Mouse (Mus musculus) limb, embryonic 14.5 days (tissue): ENCODE measurements around the gene Poc1a. TPM values are rescaled to one million over a fixed set of nuclear protein-coding genes. Genes with fewer than 3 reads are reported as not detected.

Source experiments
- ATAC-seq: fragments of 200-750 bp; cut with Nextera tagmentation; 2 replicates; pipeline ENCODE4 v1.8.0; 2017; ENCODE audit warnings: low read depth, moderate number of reproducible peaks, moderate TSS enrichment; ENCODE audit not compliant: low FRiP score
- DNase-seq: peaks from one replicate; pipeline ENCODE4 v3.0.0-alpha.2; 2015; ENCODE audit warnings: low spot score
- H3K27ac ChIP-seq: fragments of 300-500 bp; sonication (generic); replicated peaks from 2 replicates; pipeline ENCODE4 v1.5.1; 2014; ENCODE audit warnings: low read depth, mild to moderate bottlenecking, low read length, moderate library complexity, mixed read lengths
- H3K27me3 ChIP-seq: fragments of 300-500 bp; sonication (generic); 2 replicates; pipeline ENCODE4 v1.6.1; 2014; ENCODE audit warnings: low read length, mixed read lengths; ENCODE audit not compliant: control insufficient read depth, insufficient read depth
- H3K36me3 ChIP-seq: fragments of 300-500 bp; sonication (generic); 2 replicates; pipeline ENCODE4 v1.6.1; 2014; ENCODE audit warnings: mild to moderate bottlenecking, low read length, moderate library complexity, mixed read lengths; ENCODE audit not compliant: control insufficient read depth, insufficient read depth
- H3K4me1 ChIP-seq: fragments of 300-500 bp; sonication (generic); 2 replicates; pipeline ENCODE4 v1.6.1; 2014; ENCODE audit warnings: antibody characterized with exemption, low read length, mixed read lengths; ENCODE audit not compliant: control insufficient read depth, insufficient read depth
- H3K4me2 ChIP-seq: fragments of 300-500 bp; sonication (generic); replicated peaks from 2 replicates; pipeline ENCODE4 v1.6.1; 2014; ENCODE audit warnings: low read depth, mild to moderate bottlenecking, low read length, moderate library complexity; ENCODE audit not compliant: severe bottlenecking
- H3K4me3 ChIP-seq: fragments of 300-500 bp; sonication (generic); replicated peaks from 2 replicates; pipeline ENCODE4 v1.5.1; 2014; ENCODE audit warnings: low read length
- H3K9ac ChIP-seq: fragments of 300-500 bp; sonication (generic); 2 replicates; pipeline ENCODE4 v1.6.1; 2014; ENCODE audit warnings: mild to moderate bottlenecking, low read depth, low read length, moderate library complexity; ENCODE audit not compliant: severe bottlenecking
- H3K9me3 ChIP-seq: fragments of 300-500 bp; sonication (generic); 2 replicates; pipeline ENCODE4 v1.6.1; 2016; ENCODE audit warnings: low read length; ENCODE audit not compliant: control insufficient read depth
- POLR2A ChIP-seq: fragments of 200-500 bp; IDR thresholded peaks from 2 replicates; pipeline ENCODE4 v1.8.0; 2012; ENCODE audit warnings: inconsistent platforms, mild to moderate bottlenecking, moderate library complexity, borderline replicate concordance; ENCODE audit not compliant: insufficient read depth, insufficient read length; ENCODE audit errors: extremely low read depth
- WGBS: fragments of 180-500 bp; shearing (Covaris S2); extraction: QIAGEN DNeasy Blood & Tissue Kit; methylation state at CpG from one replicate; pipeline ENCODE4 v1.1.7; 2014; 5-methylcytosine and 5-hydroxymethylcytosine counted together
- polyA plus RNA-seq, 2 experiments: library from polyadenylated mRNA; depleted of rRNA in 1 of 2; stranded (reverse) in 1 of 2; unstranded in 1 of 2; fragments of >200 nt; fragmentation: Nextera tagmentation in 1 of 2; extraction: Ambion mirVana in 1 of 2; gene quantifications; 2 replicates each; pipeline versions ENCODE4 v1.2.1 to v1.2.3; 2012 to 2014

Gene Poc1a
- polyA plus RNA-seq, 2 experiments = 20.1 to 20.2 TPM

GRCm38 (mm10) chr9:106308151-106308550, 27.3 kb downstream of the Poc1a start:
- no peak overlapping the region for H3K27ac ChIP-seq
- H3K36me3 ChIP-seq = peaks cover 8% of the 10 kb centered on the region; the same call in 1 of the 2 replicates

GRCm38 (mm10) chr9:106308555-106308954, 27.7 kb downstream of the Poc1a start:
- H3K36me3 ChIP-seq = peaks cover 8% of the 10 kb centered on the region; the same call in 1 of the 2 replicates
- DNase-seq = no peak
- no peaks in the 10 kb centered on the region for H3K9me3 ChIP-seq
- WGBS = 94% methylated on average over 2 of the region's 2 CpGs
- H3K27ac ChIP-seq = no peak overlapping the region
- no peak for ATAC-seq
- H3K27me3 ChIP-seq = no peaks in the 10 kb centered on the region
- H3K4me1 ChIP-seq = no peaks in the 10 kb centered on the region
- no peak for TF ChIP-seq POLR2A
- H3K4me2 ChIP-seq = no peak overlapping the region
- no peak overlapping the region for H3K4me3 ChIP-seq
- H3K9ac ChIP-seq = no peak overlapping the region

More at GRCm38 (mm10) chr9:106308151-106308550, 27.3 kb downstream of the Poc1a start:
- Histone ChIP-seq H3K27me3 (no peaks in the 10 kb centered on the region), H3K4me2 (no peak overlapping the region), H3K9me3 (no peaks in the 10 kb centered on the region), H3K4me3 (no peak overlapping the region), H3K4me1 (no peaks in the 10 kb centered on the region), H3K9ac (no peak overlapping the region)
- 90% methylated on average over 5 of the region's 5 CpGs for WGBS
- DNase-seq = no peak
- no peak for ATAC-seq
- no peak for TF ChIP-seq POLR2A

- peaks cover 8% of the 10 kb centered on the region; the same call in 1 of the 2 replicates for H3K36me3 ChIP-seq
- WGBS = 84% methylated on average over 5 of the region's 5 CpGs
- no peak for TF ChIP-seq POLR2A
- no peak overlapping the region for H3K4me3 ChIP-seq
- DNase-seq = no peak
- no peak overlapping the region for H3K4me2 ChIP-seq
- no peaks in the 10 kb centered on the region for H3K27me3 ChIP-seq
- no peaks in the 10 kb centered on the region for H3K9me3 ChIP-seq
- H3K4me1 ChIP-seq = 0 out of 2 replicates have a peak, but pooled peaks cover 2% of the 10 kb centered on the region
- no peak for ATAC-seq
- H3K27ac ChIP-seq = no peak overlapping the region
- H3K9ac ChIP-seq = no peak overlapping the region
These were observed 28.1 kb downstream of the Poc1a start for GRCm38 (mm10) chr9:106308983-106309382.

- Histone ChIP-seq H3K36me3 (peaks cover 8% of the 10 kb centered on the region; the same call in 1 of the 2 replicates), H3K9ac (no peak overlapping the region), H3K9me3 (no peaks in the 10 kb centered on the region), H3K4me3 (no peak overlapping the region), H3K4me1 (0 out of 2 replicates have a peak, but pooled peaks cover 3% of the 10 kb centered on the region), H3K4me2 (no peak overlapping the region), H3K27ac (no peak overlapping the region), H3K27me3 (no peaks in the 10 kb centered on the region)
- TF ChIP-seq POLR2A = no peak
- ATAC-seq = no peak
- DNase-seq = no peak
- WGBS = 82% methylated on average over 3 of the region's 3 CpGs
These were observed 29.0 kb downstream of the Poc1a start for GRCm38 (mm10) chr9:106309859-106310258.

- DNase-seq = no peak
- H3K4me2 ChIP-seq = no peak overlapping the region
- no peak overlapping the region for H3K9ac ChIP-seq
- peaks cover 8% of the 10 kb centered on the region; the same call in 1 of the 2 replicates for H3K36me3 ChIP-seq
- H3K27ac ChIP-seq = no peak overlapping the region
- H3K4me3 ChIP-seq = no peak overlapping the region
- no peak for TF ChIP-seq POLR2A
- no peaks in the 10 kb centered on the region for H3K27me3 ChIP-seq
- ATAC-seq = no peak
- H3K4me1 ChIP-seq = 0 out of 2 replicates have a peak, but pooled peaks cover 3% of the 10 kb centered on the region
- 81% methylated on average over 10 of the region's 10 CpGs for WGBS
- no peaks in the 10 kb centered on the region for H3K9me3 ChIP-seq
These were observed 30.8 kb downstream of the Poc1a start for GRCm38 (mm10) chr9:106311625-106312191.
